In genomic region chr5:53214362-53214761, GRCm38 (mm10) we compare ENCODE assay signal across 7 mouse cellular contexts. TPM values are rescaled to one million over a fixed set of nuclear protein-coding genes. Genes with fewer than 3 reads are reported as not detected.
DNase-seq lines count a peak whose midpoint lies in the region; ATAC-seq and TF ChIP-seq lines count a peak whose summit lies in the region.

No protein-coding gene starts in this region.

- H3K9ac ChIP-seq in kidney, embryonic 16.5 days (replicated peaks; ENCODE audit: low read length): no peak overlapping the region
- H3K9ac ChIP-seq in hindbrain, embryonic 12.5 days: peak overlapping the region; percentile 75
- peak overlapping the region; percentile 81; the same call in 1 of the 2 replicates for H3K9ac ChIP-seq in midbrain, postnatal 0 days (replicated peaks; ENCODE audit: low read length, poor library complexity, severe bottlenecking)

- no peak for ATAC-seq in kidney, embryonic 16.5 days (ENCODE audit: low FRiP score, low TSS enrichment)
- no peak for ATAC-seq in hindbrain, embryonic 12.5 days (ENCODE audit: low FRiP score)
- no peak for ATAC-seq in midbrain, postnatal 0 days (ENCODE audit: low FRiP score)

- WGBS in kidney, embryonic 16.5 days: 17% methylated on average over 5 of the region's 5 CpGs
- 10% methylated on average over 5 of the region's 5 CpGs for WGBS in forebrain, embryonic 10.5 days
- WGBS in hindbrain, embryonic 12.5 days: 11% methylated on average over 5 of the region's 5 CpGs
- whole genome bisulfite sequencing in midbrain, postnatal 0 days: 16% methylated on average over 5 of the region's 5 CpGs

- H3K36me3 ChIP-seq in kidney, embryonic 16.5 days (ENCODE audit: insufficient read depth, low read length): no peaks in the 10 kb centered on the region
- no peaks in the 10 kb centered on the region for H3K36me3 ChIP-seq in forebrain, embryonic 10.5 days (replicated peaks)
- no peaks in the 10 kb centered on the region for H3K36me3 ChIP-seq in hindbrain, embryonic 12.5 days
- H3K36me3 ChIP-seq in midbrain, postnatal 0 days (ENCODE audit: insufficient read depth, low read length): no peaks in the 10 kb centered on the region

- H3K4me3 ChIP-seq in kidney, embryonic 16.5 days (ENCODE audit: low read length): peak overlapping the region; percentile 72; the same call in 1 of the 2 replicates
- H3K4me3 ChIP-seq in forebrain, embryonic 10.5 days: peak overlapping the region; percentile 75
- peak overlapping the region; percentile 70; the same call in 1 of the 2 replicates for H3K4me3 ChIP-seq in hindbrain, embryonic 12.5 days
- peak overlapping the region; percentile 60 for H3K4me3 ChIP-seq in midbrain, postnatal 0 days (ENCODE audit: low read depth, low read length)

- H3K4me1 ChIP-seq in kidney, embryonic 16.5 days (ENCODE audit: insufficient read depth, low read length): peaks cover 17% of the 10 kb centered on the region
- peaks cover 35% of the 10 kb centered on the region for H3K4me1 ChIP-seq in forebrain, embryonic 10.5 days
- peaks cover 20% of the 10 kb centered on the region for H3K4me1 ChIP-seq in hindbrain, embryonic 12.5 days
- peaks cover 3% of the 10 kb centered on the region; the same call in 1 of the 2 replicates for H3K4me1 ChIP-seq in midbrain, postnatal 0 days (ENCODE audit: insufficient read depth, low read length)

- no peaks in the 10 kb centered on the region for H3K9me3 ChIP-seq in kidney, embryonic 16.5 days (ENCODE audit: low read length)
- no peaks in the 10 kb centered on the region for H3K9me3 ChIP-seq in forebrain, embryonic 10.5 days
- 0 out of 2 replicates have a peak, but pooled peaks cover 3% of the 10 kb centered on the region for H3K9me3 ChIP-seq in hindbrain, embryonic 12.5 days (replicated peaks)
- no peaks in the 10 kb centered on the region for H3K9me3 ChIP-seq in midbrain, postnatal 0 days (ENCODE audit: low read length)

- TF ChIP-seq CTCF in midbrain, postnatal 0 days (IDR thresholded peaks at IDR 0.05): no peak

- intact Hi-C loops in left cerebral cortex, postnatal 4 days (cut with DNase I): no loop called here

- DNase-seq in kidney, adult 11 months: no peak
- no peak for DNase-seq in forebrain, embryonic 10.5 days (ENCODE audit: extremely low spot score, low spot score)
- DNase-seq in midbrain, postnatal 0 days (ENCODE audit: low spot score): peak; percentile 17
- no peak for DNase-seq in thymus, postnatal 36 days
- no peak for DNase-seq in left cerebral cortex, postnatal 4 days

- H3K4me2 ChIP-seq in kidney, embryonic 16.5 days (replicated peaks; ENCODE audit: low read depth, low read length): peak overlapping the region; percentile 96
- peak overlapping the region; percentile 98 for H3K4me2 ChIP-seq in hindbrain, embryonic 12.5 days (replicated peaks)
- H3K4me2 ChIP-seq in midbrain, postnatal 0 days (ENCODE audit: low read depth, low read length, poor library complexity, severe bottlenecking): peak overlapping the region; percentile 87

- H3K27ac ChIP-seq in kidney, embryonic 16.5 days (ENCODE audit: low read length): no peak overlapping the region; the same call in 1 of the 2 replicates
- H3K27ac ChIP-seq in forebrain, embryonic 10.5 days: peak overlapping the region; percentile 88
- H3K27ac ChIP-seq in hindbrain, embryonic 12.5 days: peak overlapping the region; percentile 68
- peak overlapping the region; percentile 43; the same call in 1 of the 2 replicates for H3K27ac ChIP-seq in midbrain, postnatal 0 days (ENCODE audit: low read depth, low read length)

- peaks cover 3% of the 10 kb centered on the region; the same call in 1 of the 2 replicates for H3K27me3 ChIP-seq in kidney, embryonic 16.5 days (ENCODE audit: insufficient read depth, low read length)
- H3K27me3 ChIP-seq in forebrain, embryonic 10.5 days (ENCODE audit: poor library complexity, severe bottlenecking): peaks cover 71% of the 10 kb centered on the region
- peaks cover 27% of the 10 kb centered on the region for H3K27me3 ChIP-seq in hindbrain, embryonic 12.5 days
- no peaks in the 10 kb centered on the region for H3K27me3 ChIP-seq in midbrain, postnatal 0 days (ENCODE audit: insufficient read depth, low read length)

RNA-seq across cellular contexts. Expression of gene Sel1l3, which starts 0.6 kb away (rescaled TPM):
- 18.9 and 20.0 TPM in 2 replicates for polyA plus RNA-seq in kidney, embryonic 16.5 days (2015; fragmentation: Nextera tagmentation; extraction: Ambion mirVana)
- polyA plus RNA-seq in forebrain, embryonic 10.5 days (2016; fragmentation: Nextera tagmentation; extraction: Ambion mirVana): 1.9 and 3.3 TPM in 2 replicates
- 4.8 and 5.1 TPM in 2 replicates for polyA plus RNA-seq in hindbrain, embryonic 12.5 days (2016; fragmentation: Nextera tagmentation; extraction: Ambion mirVana)
- total RNA-seq in midbrain, postnatal 0 days (2014; rRNA removed): 19.0 and 22.2 TPM in 2 replicates
- polyA plus RNA-seq in midbrain, postnatal 0 days (2015; fragmentation: Nextera tagmentation; extraction: Ambion mirVana): 4.7 TPM in 2 replicates
- 10 to 100 TPM; 51.9 to 60.8 TPM for total RNA-seq in left cerebral cortex, postnatal 4 days (2021)

RNA-seq across cellular contexts. Expression of gene Smim20, which starts 52.5 kb away (rescaled TPM):
- 98.2 and 98.5 TPM in 2 replicates for polyA plus RNA-seq in kidney, embryonic 16.5 days (2015; fragmentation: Nextera tagmentation; extraction: Ambion mirVana)
- polyA plus RNA-seq in forebrain, embryonic 10.5 days (2016; fragmentation: Nextera tagmentation; extraction: Ambion mirVana): 68.0 and 72.6 TPM in 2 replicates
- polyA plus RNA-seq in hindbrain, embryonic 12.5 days (2016; fragmentation: Nextera tagmentation; extraction: Ambion mirVana): 62.9 and 63.0 TPM in 2 replicates
- total RNA-seq in midbrain, postnatal 0 days (2014; rRNA removed): 35.7 and 40.2 TPM in 2 replicates
- 76.0 and 83.3 TPM in 2 replicates for polyA plus RNA-seq in midbrain, postnatal 0 days (2015; fragmentation: Nextera tagmentation; extraction: Ambion mirVana)
- 10 to 100 TPM; 25.7 to 27.6 TPM for total RNA-seq in left cerebral cortex, postnatal 4 days (2021)
